Mouse (Mus musculus): Measurements from ENCODE around the gene Ces2a.

The Ces2a gene

GRCm38 (mm10) chr8:104733753-104734152 is at the start of gene Ces2a:
Ces2a (plus strand) TSS chr8:104734003.
- DNase-seq = no peak

- DNase-seq = no peak
Measured at GRCm38 (mm10) chr8:104688433-104688832, 45.4 kb upstream of the Ces2a start.

GRCm38 (mm10) chr8:104698556-104698955 is 35.2 kb upstream of the Ces2a start:
- no peak for DNase-seq

GRCm38 (mm10) chr8:104701900-104702299 is 31.9 kb upstream of the Ces2a start:
- DNase-seq = no peak

- no peak for DNase-seq
Measured at GRCm38 (mm10) chr8:104721166-104721565, 12.6 kb upstream of the Ces2a start.

- no peak for DNase-seq
Measured at GRCm38 (mm10) chr8:104731451-104731850, 2.4 kb upstream of the Ces2a start.

GRCm38 (mm10) chr8:104731969-104732368 is 1.8 kb upstream of the Ces2a start:
- peak in 1 of 2 experiments; percentile 2 for DNase-seq

GRCm38 (mm10) chr8:104742039-104742438 is 8.2 kb downstream of the Ces2a start:
- DNase-seq = no peak

- no peak for DNase-seq
Measured at GRCm38 (mm10) chr8:104743410-104743809, 9.6 kb downstream of the Ces2a start.

- no peak for DNase-seq
Measured at GRCm38 (mm10) chr8:104752818-104753217, 19.0 kb downstream of the Ces2a start.

GRCm38 (mm10) chr8:104757621-104758020 is 23.8 kb downstream of the Ces2a start:
- no peak for DNase-seq

GRCm38 (mm10) chr8:104758209-104758608 is 24.4 kb downstream of the Ces2a start:
- no peak for DNase-seq

- no peak for DNase-seq
Measured at GRCm38 (mm10) chr8:104761126-104761525, 27.3 kb downstream of the Ces2a start.

- DNase-seq = no peak
Measured at GRCm38 (mm10) chr8:104766485-104766884, 32.7 kb downstream of the Ces2a start.

GRCm38 (mm10) chr8:104770365-104770764 is 36.6 kb downstream of the Ces2a start:
- no peak for DNase-seq

- DNase-seq = no peak
Measured at GRCm38 (mm10) chr8:104787049-104787448, 53.2 kb downstream of the Ces2a start.

- DNase-seq = no peak
Measured at GRCm38 (mm10) chr8:104788929-104789328, 55.1 kb downstream of the Ces2a start.

GRCm38 (mm10) chr8:104789886-104790680 is 56.3 kb downstream of the Ces2a start:
- peak in 1 of 2 experiments; percentile 11 for DNase-seq

All from lung, adult 18-20 months (tissue).